Mouse (Mus musculus): ENCODE measurements around the gene Gpr135. TPM values are rescaled to one million over a fixed set of nuclear protein-coding genes. Genes with fewer than 3 reads are reported as not detected.
"Not testable (repeated sequence)": the region's sequence is repeated elsewhere in the genome, so short reads cannot be mapped to it uniquely, and the experiment has no call there.

The Gpr135 gene
- polyA plus RNA-seq, 1 experiment from 2014 or later: 0.24 TPM

DNA sequence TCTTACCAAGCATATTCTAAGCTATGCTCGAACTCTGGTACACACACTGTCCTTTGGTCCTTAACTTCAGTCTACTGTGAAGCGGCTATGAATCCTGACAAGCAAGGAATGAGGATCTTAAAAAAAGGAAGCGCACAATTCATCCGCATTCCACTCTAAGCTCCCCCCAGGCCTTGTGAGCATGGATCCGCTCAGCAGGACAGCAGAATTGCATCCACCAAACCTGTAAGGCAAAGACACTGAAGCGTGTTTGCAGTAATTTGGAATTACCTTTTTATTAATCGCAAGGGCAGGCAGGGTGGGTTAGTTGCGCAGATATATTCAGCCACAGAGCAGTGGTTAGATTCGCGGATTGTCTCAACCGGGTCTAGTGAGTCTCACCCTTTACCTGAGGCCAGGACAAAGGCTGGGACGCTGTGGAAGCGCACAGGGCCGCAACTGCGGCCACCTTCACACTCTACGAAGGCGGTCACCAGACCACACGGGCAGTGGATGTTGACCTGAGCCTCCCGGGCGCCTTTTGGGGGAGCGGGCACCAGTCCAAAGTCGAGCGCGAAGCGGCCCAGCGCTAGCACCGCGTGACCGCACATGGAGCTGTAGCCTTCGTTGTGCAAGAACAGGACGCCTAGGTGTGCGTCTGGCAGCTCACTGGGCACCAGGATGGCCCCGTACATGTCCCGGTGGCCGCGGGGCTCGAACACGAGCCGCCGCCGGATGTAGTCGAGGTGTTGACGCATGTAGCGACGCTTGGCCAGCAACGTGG lies 13.5 kb upstream of the Gpr135 start:
- H3K27ac ChIP-seq: peak overlapping the region; percentile 95
- 5% methylated on average over 46 of the region's 46 CpGs for WGBS
- H3K27me3 ChIP-seq (ENCODE audit: low read depth, poor library complexity, severe bottlenecking): no peaks in the 10 kb centered on the region
- peak overlapping the region; percentile 77 for H3K4me3 ChIP-seq
- H3K4me1 ChIP-seq: peaks cover 37% of the 10 kb centered on the region
- no peaks in the 10 kb centered on the region for H3K36me3 ChIP-seq
- no peak for DNase-seq (ENCODE audit: low spot score)
- H3K9me3 ChIP-seq (replicated peaks): no peaks in the 10 kb centered on the region

DNA sequence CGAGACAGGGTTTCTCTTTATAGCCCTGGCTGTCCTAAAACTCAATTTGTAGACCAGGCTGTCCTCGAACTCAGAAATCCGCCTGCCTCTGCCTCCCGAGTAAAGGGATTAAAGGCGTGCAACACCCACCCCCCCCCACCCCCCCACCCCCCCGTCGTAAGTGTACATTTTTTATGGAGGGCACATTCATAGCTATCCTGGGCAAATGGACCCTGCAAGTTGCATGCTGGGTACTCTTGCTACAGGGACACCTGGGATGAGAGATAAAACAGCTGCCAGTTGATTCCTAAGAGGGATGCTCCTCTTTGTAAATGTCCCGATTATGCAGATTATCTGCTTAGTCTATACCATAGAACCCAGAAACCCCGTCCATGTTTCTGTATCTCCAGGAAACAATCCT lies 12.3 kb upstream of the Gpr135 start:
- peaks cover 37% of the 10 kb centered on the region for H3K4me1 ChIP-seq
- 89% methylated on average over 9 of the region's 9 CpGs for WGBS
- no peak overlapping the region for H3K27ac ChIP-seq
- no peaks in the 10 kb centered on the region for H3K27me3 ChIP-seq (ENCODE audit: low read depth, poor library complexity, severe bottlenecking)
- no peak for DNase-seq (ENCODE audit: low spot score)
- no peaks in the 10 kb centered on the region for H3K36me3 ChIP-seq
- H3K9me3 ChIP-seq (replicated peaks): no peaks in the 10 kb centered on the region
- H3K4me3 ChIP-seq: no peak overlapping the region

DNA sequence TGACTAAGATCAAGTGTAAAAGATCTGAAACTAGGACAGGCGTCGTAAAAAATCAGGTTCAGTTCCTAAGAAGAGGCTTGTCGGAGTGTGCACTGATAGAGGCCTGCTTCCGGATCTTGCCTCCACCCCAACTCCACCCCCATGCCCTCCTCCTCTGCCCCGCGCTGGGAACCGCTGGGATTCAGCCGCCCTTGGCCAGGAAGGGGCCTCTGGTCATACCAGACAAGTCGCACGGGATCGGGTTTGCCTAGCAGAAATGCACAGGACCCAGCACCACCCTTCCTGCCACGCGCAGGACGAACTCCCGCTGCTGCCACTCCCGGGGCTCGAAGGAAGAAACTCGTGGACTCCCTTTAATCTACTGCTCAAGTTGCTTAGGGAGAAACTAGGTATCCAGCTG lies 11.4 kb upstream of the Gpr135 start:
- no peaks in the 10 kb centered on the region for H3K27me3 ChIP-seq (ENCODE audit: low read depth, poor library complexity, severe bottlenecking)
- 36% methylated on average over 18 of the region's 18 CpGs for WGBS
- no peak overlapping the region for H3K27ac ChIP-seq
- H3K9me3 ChIP-seq (replicated peaks): no peaks in the 10 kb centered on the region
- DNase-seq (ENCODE audit: low spot score): peak; percentile 53
- H3K4me1 ChIP-seq: peaks cover 29% of the 10 kb centered on the region
- peak overlapping the region; percentile 27 for H3K4me3 ChIP-seq
- H3K36me3 ChIP-seq: no peaks in the 10 kb centered on the region

DNA sequence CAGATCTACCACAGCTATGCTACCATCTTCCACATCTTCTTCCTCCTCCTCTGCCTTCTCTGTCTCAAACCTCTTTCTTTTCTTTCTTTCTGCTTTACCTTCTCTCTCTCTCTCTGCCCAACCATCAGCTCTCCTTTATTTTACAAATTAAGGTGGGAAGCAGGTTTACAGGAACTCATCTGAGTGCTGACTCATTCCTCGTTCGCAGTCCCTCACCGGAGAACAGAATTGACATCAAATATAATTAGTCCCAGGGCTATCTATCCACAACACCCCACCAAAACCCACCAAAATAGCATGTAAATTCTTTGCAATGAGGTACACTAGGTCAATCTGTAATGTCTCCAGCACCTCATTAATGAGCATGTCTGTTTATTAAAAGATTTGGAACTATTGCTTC lies 11.0 kb upstream of the Gpr135 start:
- peak overlapping the region; percentile 27; the same call in 1 of the 2 replicates for H3K4me3 ChIP-seq
- no peaks in the 10 kb centered on the region for H3K27me3 ChIP-seq (ENCODE audit: low read depth, poor library complexity, severe bottlenecking)
- WGBS: 70% methylated on average over 3 of the region's 3 CpGs
- H3K27ac ChIP-seq: no peak overlapping the region
- no peaks in the 10 kb centered on the region for H3K36me3 ChIP-seq
- H3K9me3 ChIP-seq (replicated peaks): no peaks in the 10 kb centered on the region
- DNase-seq (ENCODE audit: low spot score): no peak
- H3K4me1 ChIP-seq: peaks cover 26% of the 10 kb centered on the region

DNA sequence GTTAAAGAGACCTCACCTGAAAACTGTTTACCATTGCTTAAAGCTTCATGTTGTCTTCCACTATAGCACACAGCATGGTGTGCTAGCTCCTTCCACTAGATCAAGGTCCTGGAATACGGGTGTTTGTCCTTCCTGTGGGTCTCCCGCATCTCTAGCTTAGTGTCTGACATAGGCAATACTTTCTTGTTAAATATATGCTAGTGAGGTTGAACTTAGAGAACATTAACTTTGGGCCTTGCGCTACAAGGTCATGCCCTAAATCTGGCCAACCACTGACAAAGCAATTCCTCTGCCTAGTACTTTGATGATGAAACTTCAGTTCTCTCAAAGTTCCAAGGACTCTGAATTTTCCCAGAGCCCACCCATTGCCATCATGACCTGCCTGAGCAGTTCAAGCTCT lies 7.3 kb upstream of the Gpr135 start:
- peaks cover 11% of the 10 kb centered on the region for H3K4me1 ChIP-seq
- WGBS: 87% methylated on average over 3 of the region's 3 CpGs
- no peak overlapping the region for H3K27ac ChIP-seq
- no peaks in the 10 kb centered on the region for H3K9me3 ChIP-seq (replicated peaks)
- H3K4me3 ChIP-seq: no peak overlapping the region
- no peaks in the 10 kb centered on the region for H3K27me3 ChIP-seq (ENCODE audit: low read depth, poor library complexity, severe bottlenecking)
- DNase-seq (ENCODE audit: low spot score): no peak
- peaks cover 15% of the 10 kb centered on the region for H3K36me3 ChIP-seq

DNA sequence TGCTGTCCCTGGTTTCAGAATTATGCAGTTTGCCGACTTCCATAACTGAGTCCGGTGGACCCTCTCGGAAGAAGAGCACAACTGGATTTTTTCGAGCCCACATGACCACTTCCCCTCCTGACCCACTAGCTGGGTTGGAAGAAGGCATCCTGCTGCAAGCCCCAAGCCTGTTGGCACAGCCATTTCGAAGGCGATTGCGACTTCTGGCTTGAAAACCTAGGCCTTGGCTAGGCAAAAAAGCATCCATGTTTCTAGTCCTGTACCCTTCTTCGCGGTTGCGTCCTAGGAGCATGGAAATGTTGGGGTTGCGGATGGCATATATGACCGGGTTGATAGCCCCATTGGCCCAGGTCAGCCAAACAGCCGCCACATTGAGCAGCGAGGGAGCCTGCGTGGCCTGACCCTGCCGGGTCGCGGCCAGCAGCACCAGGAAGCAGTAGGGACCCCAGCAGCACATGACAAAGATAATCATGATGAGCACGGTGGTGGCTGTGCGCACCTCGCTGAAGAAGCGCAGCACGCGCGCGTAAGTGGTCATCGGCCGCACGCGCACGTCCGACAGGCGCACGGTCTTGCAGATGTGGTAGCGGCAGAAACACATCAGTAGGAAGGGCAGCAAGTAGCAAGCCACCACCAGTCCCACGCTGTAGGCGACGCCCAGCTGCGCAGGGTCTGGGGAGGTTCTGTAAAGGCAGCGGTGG lies 1.1 kb downstream of the Gpr135 start:
- Histone ChIP-seq H3K4me1 (peaks cover 17% of the 10 kb centered on the region), H3K36me3 (peaks cover 10% of the 10 kb centered on the region), H3K27ac (peak overlapping the region; percentile 61), H3K9me3 (replicated peaks) (no peaks in the 10 kb centered on the region), H3K27me3 (ENCODE audit: low read depth, poor library complexity, severe bottlenecking) (peaks cover 57% of the 10 kb centered on the region), H3K4me3 (peak overlapping the region; percentile 71)
- DNase-seq (ENCODE audit: low spot score): no peak
- 4% methylated on average over 40 of the region's 40 CpGs for WGBS

DNA sequence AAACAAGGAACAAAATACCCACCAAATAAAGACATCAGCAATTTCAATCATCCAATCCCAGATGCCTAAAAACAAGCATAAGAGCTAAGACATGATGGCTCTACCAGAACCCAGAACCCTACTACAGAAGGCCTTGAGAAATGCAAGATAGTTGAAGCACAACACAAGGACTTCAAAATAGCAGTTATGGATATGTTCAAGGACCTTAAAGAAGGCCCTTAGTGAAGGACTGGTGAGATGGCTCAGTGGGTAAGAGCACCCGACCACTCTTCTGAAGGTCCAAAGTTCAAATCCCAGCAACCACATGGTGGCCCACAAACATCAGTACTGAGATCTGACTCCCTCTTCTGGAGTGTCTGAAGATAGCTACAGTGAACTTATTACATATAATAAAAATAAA lies 13.1 kb downstream of the Gpr135 start:
- H3K27me3 ChIP-seq (ENCODE audit: low read depth, poor library complexity, severe bottlenecking): no peaks in the 10 kb centered on the region
- H3K27ac ChIP-seq: no peak overlapping the region
- no peaks in the 10 kb centered on the region for H3K9me3 ChIP-seq (replicated peaks)
- no peak overlapping the region for H3K4me3 ChIP-seq
- DNase-seq (ENCODE audit: low spot score): no peak
- no peaks in the 10 kb centered on the region for H3K4me1 ChIP-seq
- 91% methylated on average over 1 of the region's 1 CpGs for WGBS
- no peaks in the 10 kb centered on the region for H3K36me3 ChIP-seq

DNA sequence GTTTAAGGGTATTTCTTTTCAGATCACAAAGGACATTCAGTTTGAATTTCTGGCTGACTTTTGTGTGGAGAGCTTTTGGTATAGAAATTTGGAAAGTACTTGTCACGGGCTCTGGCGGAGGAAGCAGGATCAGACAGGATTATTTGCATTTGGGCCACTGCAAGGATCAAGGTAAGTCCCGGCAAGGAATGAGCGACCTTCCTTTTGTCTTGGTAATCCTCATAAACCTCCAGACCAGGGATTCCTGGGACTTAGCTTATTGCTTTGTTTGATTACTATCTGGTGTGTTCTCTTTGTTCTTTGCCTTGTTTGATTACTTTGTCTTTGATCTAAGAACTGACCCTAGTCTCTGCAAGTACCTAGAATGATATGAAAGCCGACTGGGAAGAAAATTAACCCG lies 17.1 kb downstream of the Gpr135 start:
- Histone ChIP-seq H3K4me1 (no peaks in the 10 kb centered on the region), H3K9me3 (replicated peaks) (no peaks in the 10 kb centered on the region), H3K27me3 (ENCODE audit: low read depth, poor library complexity, severe bottlenecking) (no peaks in the 10 kb centered on the region), H3K27ac (no peak overlapping the region), H3K4me3 (no peak overlapping the region), H3K36me3 (no peaks in the 10 kb centered on the region)
- no peak for DNase-seq (ENCODE audit: low spot score)
- WGBS: 35% methylated on average over 6 of the region's 6 CpGs

DNA sequence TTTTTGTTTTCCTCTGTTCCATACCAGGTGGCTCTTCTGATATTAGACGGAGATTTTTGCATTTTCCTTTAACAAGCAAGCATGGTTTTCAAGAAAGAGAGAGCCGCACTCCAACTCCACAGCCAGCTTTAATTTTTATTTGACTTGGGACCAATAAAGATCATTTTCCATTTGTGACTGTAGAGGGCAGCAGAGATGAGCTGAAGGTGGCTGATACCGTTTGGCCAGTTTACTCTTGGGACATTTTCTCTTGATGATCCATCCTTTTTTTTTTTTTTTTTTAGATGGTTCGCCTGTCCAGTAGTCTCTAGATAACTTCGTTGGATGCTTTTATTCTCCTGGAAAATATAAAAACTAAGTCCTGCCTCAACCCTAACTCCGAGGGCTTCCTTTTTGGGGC lies 17.6 kb downstream of the Gpr135 start:
- 49% methylated on average over 6 of the region's 6 CpGs for WGBS
- DNase-seq (ENCODE audit: low spot score): no peak

DNA sequence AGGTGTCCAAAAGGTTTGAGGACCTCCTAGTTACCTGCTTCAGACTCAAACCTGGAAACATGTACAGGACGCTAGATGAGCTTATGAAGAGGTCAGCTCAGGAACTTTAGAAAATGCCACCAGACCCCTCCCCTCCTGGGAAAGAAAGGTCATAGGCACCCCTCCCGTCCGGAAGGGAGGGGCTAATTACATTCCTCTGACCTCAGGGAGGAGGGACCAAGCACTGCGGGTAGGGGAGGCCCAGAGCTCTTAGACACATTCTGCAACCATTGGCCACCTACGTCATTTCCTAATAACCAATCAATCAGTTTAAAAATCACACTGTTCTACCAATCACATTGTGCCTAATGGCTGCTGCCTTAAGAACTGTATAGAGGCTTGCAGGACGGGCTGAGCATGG lies 18.4 kb downstream of the Gpr135 start:
- Histone ChIP-seq H3K9me3 (replicated peaks) (no peaks in the 10 kb centered on the region), H3K36me3 (no peaks in the 10 kb centered on the region), H3K27me3 (ENCODE audit: low read depth, poor library complexity, severe bottlenecking) (no peaks in the 10 kb centered on the region), H3K4me1 (no peaks in the 10 kb centered on the region), H3K27ac (no peak overlapping the region), H3K4me3 (no peak overlapping the region)
- WGBS: 83% methylated on average over 6 of the region's 6 CpGs
- DNase-seq (ENCODE audit: low spot score): no peak

More for the DNA sequence above, 17.6 kb downstream of the Gpr135 start:
- Histone ChIP-seq H3K4me1 (no peaks in the 10 kb centered on the region), H3K36me3 (no peaks in the 10 kb centered on the region), H3K27me3 (ENCODE audit: low read depth, poor library complexity, severe bottlenecking) (no peaks in the 10 kb centered on the region), H3K9me3 (replicated peaks) (no peaks in the 10 kb centered on the region), H3K27ac (no peak overlapping the region), H3K4me3 (no peak overlapping the region)

DNA sequence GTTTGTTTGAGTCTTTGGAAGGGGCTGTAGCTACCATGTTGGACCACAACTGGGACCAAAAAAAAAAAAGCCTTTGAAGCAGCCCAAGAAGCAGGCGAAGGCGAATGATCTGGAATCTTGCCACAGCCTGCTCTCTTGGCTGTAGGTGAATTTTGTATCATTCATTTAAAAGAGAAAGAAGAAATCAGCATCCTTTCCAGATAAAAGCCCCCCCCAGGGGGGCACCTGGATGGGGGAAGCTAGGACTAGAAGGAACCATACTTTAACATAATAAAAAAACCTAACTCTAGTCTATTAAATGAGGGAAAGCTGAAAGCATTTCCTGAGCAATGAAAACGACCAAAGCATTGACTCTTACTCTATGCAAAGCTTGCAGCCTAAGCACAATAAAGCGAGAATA lies 20.1 kb downstream of the Gpr135 start:
- no peaks in the 10 kb centered on the region for H3K27me3 ChIP-seq (ENCODE audit: low read depth, poor library complexity, severe bottlenecking)
- no peak overlapping the region for H3K4me3 ChIP-seq
- H3K27ac ChIP-seq: no peak overlapping the region
- no peaks in the 10 kb centered on the region for H3K36me3 ChIP-seq
- no peaks in the 10 kb centered on the region for H3K9me3 ChIP-seq (replicated peaks)
- H3K4me1 ChIP-seq: no peaks in the 10 kb centered on the region
- no peak for DNase-seq (ENCODE audit: low spot score)
- 86% methylated on average over 4 of the region's 4 CpGs for WGBS

DNA sequence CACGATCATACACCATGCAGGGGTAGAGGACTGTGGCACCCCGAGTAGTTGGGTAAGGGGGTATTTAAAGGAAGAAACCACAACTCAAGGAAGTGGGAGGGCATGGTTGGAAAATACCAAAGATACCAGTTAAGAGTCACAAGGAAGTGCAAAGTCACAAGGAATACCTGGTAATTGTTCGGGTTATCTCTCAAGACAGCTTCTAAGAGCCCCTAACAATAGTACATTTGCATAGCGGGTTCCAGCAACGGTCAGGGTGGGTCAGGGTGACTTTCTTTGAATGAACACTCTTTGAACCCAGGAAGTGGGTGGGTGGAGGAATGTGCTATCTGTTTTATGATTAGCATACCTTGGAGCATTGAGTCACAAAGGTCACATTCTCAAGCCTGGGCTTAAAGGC lies 20.8 kb downstream of the Gpr135 start:
- not testable (repeated sequence) for H3K9me3 ChIP-seq (replicated peaks); H3K4me1 ChIP-seq; H3K36me3 ChIP-seq; H3K4me3 ChIP-seq; H3K27ac ChIP-seq; DNase-seq (ENCODE audit: low spot score); H3K27me3 ChIP-seq (ENCODE audit: low read depth, poor library complexity, severe bottlenecking)
- 95% methylated on average over 5 of the region's 5 CpGs for WGBS

DNA sequence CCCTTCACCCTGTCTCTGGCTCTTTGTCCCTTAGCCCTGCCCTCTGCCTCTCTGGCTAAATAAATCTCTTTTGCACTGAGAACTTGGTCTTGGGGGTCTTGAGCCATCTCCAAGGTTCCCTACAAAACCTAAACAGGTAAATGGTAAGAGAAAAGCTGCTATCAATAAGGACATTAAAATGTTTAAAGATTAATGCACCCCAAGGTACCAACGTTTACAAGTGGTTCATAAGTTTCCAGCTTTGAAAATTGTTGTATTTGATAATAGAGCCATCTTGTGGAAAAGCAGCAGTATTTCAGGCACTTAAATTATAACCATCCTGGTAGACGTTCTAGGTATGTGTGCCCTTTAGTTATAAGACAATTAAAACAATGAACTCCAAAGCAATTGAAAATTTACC lies 23.4 kb downstream of the Gpr135 start:
- no peaks in the 10 kb centered on the region for H3K4me1 ChIP-seq
- no peak for DNase-seq (ENCODE audit: low spot score)
- WGBS: 14% methylated on average over 2 of the region's 2 CpGs

More for the DNA sequence above, 23.4 kb downstream of the Gpr135 start:
- H3K4me3 ChIP-seq: no peak overlapping the region
- no peaks in the 10 kb centered on the region for H3K36me3 ChIP-seq
- no peak overlapping the region for H3K27ac ChIP-seq
- no peaks in the 10 kb centered on the region for H3K27me3 ChIP-seq (ENCODE audit: low read depth, poor library complexity, severe bottlenecking)
- no peaks in the 10 kb centered on the region for H3K9me3 ChIP-seq (replicated peaks)

Data from limb, embryonic 10.5 days (tissue).